Mouse (Mus musculus) small intestine, adult 2 months (tissue): ENCODE measurements around the gene Fryl. TPM values are rescaled to one million over a fixed set of nuclear protein-coding genes. Genes with fewer than 3 reads are reported as not detected.
"Not testable (repeated sequence)": the region's sequence is repeated elsewhere in the genome, so short reads cannot be mapped to it uniquely, and the experiment has no call there.

Source experiments
- H3K27ac ChIP-seq: fragments of 200-500 bp; 2 replicates; pipeline ENCODE4 v1.5.1; 2012; ENCODE audit warnings: low read depth, low read length, control low read depth, inconsistent platforms; ENCODE audit not compliant: insufficient read depth
- H3K27me3 ChIP-seq: fragments of 200-500 bp; 2 replicates; pipeline ENCODE4 v1.6.1; 2012; ENCODE audit warnings: mild to moderate bottlenecking, moderate library complexity, low read length, inconsistent platforms; ENCODE audit not compliant: control insufficient read depth, insufficient read depth
- H3K36me3 ChIP-seq: fragments of 200-500 bp; 2 replicates; pipeline ENCODE4 v1.6.1; 2012; ENCODE audit warnings: mild to moderate bottlenecking, low read length, control low read depth, inconsistent platforms; ENCODE audit not compliant: control insufficient read depth, insufficient read depth
- H3K4me1 ChIP-seq: fragments of 200-500 bp; 2 replicates; pipeline ENCODE4 v1.6.1; 2012; ENCODE audit warnings: low read length, inconsistent platforms, mixed read lengths; ENCODE audit not compliant: control insufficient read depth, insufficient read depth, insufficient read length
- H3K4me3 ChIP-seq: fragments of 200-500 bp; 2 replicates; pipeline ENCODE4 v1.5.1; 2012; ENCODE audit warnings: low read depth, mild to moderate bottlenecking, control low read depth, inconsistent platforms, low read length, moderate library complexity
- CTCF ChIP-seq: fragments of 200-500 bp; IDR thresholded peaks from 2 replicates; pipeline ENCODE4 v1.5.1; 2012; ENCODE audit warnings: low read depth, mild to moderate bottlenecking, control low read depth, inconsistent platforms, low read length, moderate library complexity, mixed read lengths; ENCODE audit not compliant: insufficient replicate concordance, insufficient read length; ENCODE audit errors: extremely low read depth
- POLR2A ChIP-seq: fragments of 200-500 bp; IDR thresholded peaks from 2 replicates; pipeline ENCODE4 v1.6.1; 2012; ENCODE audit warnings: low read depth, mild to moderate bottlenecking, control low read depth, inconsistent platforms, low read length, moderate library complexity
- WGBS: fragments of 180-500 bp; shearing (Covaris S2); methylation state at CpG from one replicate; pipeline ENCODE4 v1.1.7; 2018; 5-methylcytosine and 5-hydroxymethylcytosine counted together
- polyA plus RNA-seq: library from polyadenylated mRNA; depleted of rRNA; stranded (reverse); fragments of >200 nt; gene quantifications from 2 replicates; pipeline ENCODE4 v1.2.3, GENCODE M21; 2012

Gene Fryl
- polyA plus RNA-seq, 1 experiment: 104 TPM

- H3K27me3 ChIP-seq: peaks cover 21% of the 10 kb centered on the region
- H3K4me3 ChIP-seq: no peak overlapping the region
- H3K36me3 ChIP-seq: no peaks in the 10 kb centered on the region
- 80% methylated on average over 5 of the region's 5 CpGs for WGBS
- H3K4me1 ChIP-seq: peaks cover 5% of the 10 kb centered on the region; the same call in 1 of the 2 replicates
- TF ChIP-seq CTCF (no peak), POLR2A (no peak)
- H3K27ac ChIP-seq: no peak overlapping the region
Observed at GRCm38 (mm10) chr5:73004046-73004445, 252.4 kb downstream of the Fryl start.

- not testable (repeated sequence) for H3K27me3 ChIP-seq, H3K27ac ChIP-seq, H3K4me3 ChIP-seq, H3K4me1 ChIP-seq, H3K36me3 ChIP-seq
- 89% methylated on average over 1 of the region's 1 CpGs for WGBS
Observed at GRCm38 (mm10) chr5:72998546-72998945, 257.9 kb downstream of the Fryl start.

- H3K27ac ChIP-seq: no peak overlapping the region
- no peaks in the 10 kb centered on the region for H3K36me3 ChIP-seq
- WGBS: 70% methylated on average over 10 of the region's 10 CpGs
- no peak overlapping the region for H3K4me3 ChIP-seq
- no peaks in the 10 kb centered on the region for H3K27me3 ChIP-seq
- TF ChIP-seq POLR2A: no peak
- no peak for TF ChIP-seq CTCF
- H3K4me1 ChIP-seq: no peaks in the 10 kb centered on the region
Observed at GRCm38 (mm10) chr5:72995379-72995778, 261.0 kb downstream of the Fryl start.

- no peaks in the 10 kb centered on the region for H3K4me1 ChIP-seq
- WGBS: 71% methylated on average over 2 of the region's 2 CpGs
- no peaks in the 10 kb centered on the region for H3K36me3 ChIP-seq
- no peaks in the 10 kb centered on the region for H3K27me3 ChIP-seq
- H3K27ac ChIP-seq: no peak overlapping the region
- H3K4me3 ChIP-seq: no peak overlapping the region
- no peak for TF ChIP-seq POLR2A
- TF ChIP-seq CTCF: no peak
Observed at GRCm38 (mm10) chr5:72994928-72995327, 261.5 kb downstream of the Fryl start.

GRCm38 (mm10) chr5:72994424-72994823, 262.0 kb downstream of the Fryl start:
- Histone ChIP-seq H3K36me3 (no peaks in the 10 kb centered on the region), H3K27me3 (no peaks in the 10 kb centered on the region), H3K4me1 (no peaks in the 10 kb centered on the region), H3K27ac (no peak overlapping the region), H3K4me3 (no peak overlapping the region)
- TF ChIP-seq POLR2A (no peak), CTCF (no peak)
- 72% methylated on average over 8 of the region's 8 CpGs for WGBS

- Histone ChIP-seq H3K27ac (no peak overlapping the region), H3K36me3 (no peaks in the 10 kb centered on the region), H3K27me3 (no peaks in the 10 kb centered on the region), H3K4me3 (no peak overlapping the region), H3K4me1 (no peaks in the 10 kb centered on the region)
- WGBS: 83% methylated on average over 1 of the region's 1 CpGs
- TF ChIP-seq CTCF (no peak), POLR2A (no peak)
Observed at GRCm38 (mm10) chr5:72992474-72992873, 263.9 kb downstream of the Fryl start.

GRCm38 (mm10) chr5:72989756-72990155, 266.7 kb downstream of the Fryl start:
- Histone ChIP-seq H3K4me1 (no peaks in the 10 kb centered on the region), H3K27ac (no peak overlapping the region), H3K27me3 (no peaks in the 10 kb centered on the region), H3K36me3 (no peaks in the 10 kb centered on the region), H3K4me3 (no peak overlapping the region)
- TF ChIP-seq CTCF (no peak), POLR2A (no peak)
- 41% methylated on average over 8 of the region's 8 CpGs for WGBS

- no peaks in the 10 kb centered on the region for H3K27me3 ChIP-seq
- no peak overlapping the region for H3K27ac ChIP-seq
- no peak for TF ChIP-seq POLR2A
- no peak for TF ChIP-seq CTCF
- WGBS: 82% methylated on average over 7 of the region's 7 CpGs
- H3K36me3 ChIP-seq: no peaks in the 10 kb centered on the region
- no peak overlapping the region for H3K4me3 ChIP-seq
- H3K4me1 ChIP-seq: no peaks in the 10 kb centered on the region
Observed at GRCm38 (mm10) chr5:72987786-72988185, 268.6 kb downstream of the Fryl start.
